Mouse (Mus musculus): ENCODE results near the gene Gm49354. TPM values are rescaled to one million over a fixed set of nuclear protein-coding genes. Genes with fewer than 3 reads are reported as not detected.
"Not testable (repeated sequence)": the region's sequence is repeated elsewhere in the genome, so short reads cannot be mapped to it uniquely, and the experiment has no call there.

Gene Gm49354
- not detected for total RNA-seq (2021)
- long read RNA-seq, experiment 1: 0 reads
- long read RNA-seq, experiment 2: 0 reads

GRCm38 (mm10) chr13:59782145-59782544, at the start of gene Gm49354:
TSS of gene Gm49354 (minus strand) at chr13:59782245.
- no peak for DNase-seq

- no peak for DNase-seq
Measured at GRCm38 (mm10) chr13:59825966-59826365, 43.9 kb upstream of the Gm49354 start.

- peak; percentile 91 for DNase-seq
Measured at GRCm38 (mm10) chr13:59822507-59823462, 40.7 kb upstream of the Gm49354 start, which contains the start of gene Tut7. TSS of gene Tut7 (minus strand) at chr13:59823147.

DNA sequence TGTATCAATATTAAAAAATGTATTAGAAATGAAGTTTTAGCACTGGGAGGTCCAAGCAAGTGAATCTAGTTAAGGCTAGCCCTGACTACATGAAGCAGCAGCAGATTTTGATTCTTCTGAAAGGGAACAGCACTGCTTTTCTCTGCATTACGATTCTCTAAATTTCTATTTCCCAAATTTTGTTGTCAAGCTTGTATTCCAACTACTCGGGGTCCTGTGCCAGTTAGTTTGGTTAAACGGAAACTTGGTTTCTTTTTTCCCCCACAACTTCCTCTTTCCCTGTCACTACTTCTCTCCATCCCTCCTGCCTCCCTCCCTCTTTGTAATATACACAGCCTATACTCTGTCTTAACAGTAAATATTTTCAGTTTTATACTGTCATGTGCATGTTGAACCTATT, 38.8 kb upstream of the Gm49354 start:
- no peak for DNase-seq

- DNase-seq: no peak
Measured at GRCm38 (mm10) chr13:59820114-59820513, 38.1 kb upstream of the Gm49354 start.

DNA sequence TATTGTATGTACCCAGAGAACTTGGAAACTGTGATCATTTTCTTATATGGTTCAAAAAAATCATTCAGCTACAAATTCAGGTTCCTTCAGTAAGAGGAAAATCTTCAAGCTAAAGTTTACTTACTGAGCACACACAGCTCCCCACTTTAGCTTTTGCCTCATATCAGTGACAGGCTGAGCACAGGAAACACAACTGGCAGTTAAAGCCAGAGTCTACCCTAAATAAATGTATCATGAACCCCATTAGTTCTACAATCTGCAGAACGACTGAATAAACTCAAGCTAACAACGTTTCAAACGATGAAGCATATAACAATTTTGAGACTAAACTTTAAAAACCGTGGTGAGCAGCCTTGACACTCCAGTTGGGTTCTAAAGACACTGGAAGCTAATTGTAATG, 35.3 kb upstream of the Gm49354 start:
- DNase-seq: no peak

- no peak for DNase-seq
Measured at GRCm38 (mm10) chr13:59814109-59814591, 32.1 kb upstream of the Gm49354 start.

DNA sequence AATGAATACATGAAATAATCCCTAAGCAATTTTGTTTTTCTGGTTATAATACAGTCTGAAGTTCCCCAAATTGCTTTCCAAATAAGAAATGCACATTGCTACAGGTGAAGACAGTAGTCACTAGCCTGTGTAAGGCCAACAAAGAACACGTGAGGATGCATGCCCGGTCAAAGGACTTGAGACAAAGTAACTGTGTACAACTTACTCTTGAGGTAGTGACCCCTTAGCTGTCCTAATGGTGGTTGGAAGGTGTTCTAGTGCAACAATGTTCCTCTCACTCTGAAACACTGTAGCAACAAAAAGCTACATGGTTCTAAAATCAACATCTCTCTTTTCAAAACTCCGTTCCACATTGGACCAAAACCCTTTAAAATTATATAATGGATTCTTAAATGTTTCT, 29.5 kb upstream of the Gm49354 start:
- DNase-seq: no peak

DNA sequence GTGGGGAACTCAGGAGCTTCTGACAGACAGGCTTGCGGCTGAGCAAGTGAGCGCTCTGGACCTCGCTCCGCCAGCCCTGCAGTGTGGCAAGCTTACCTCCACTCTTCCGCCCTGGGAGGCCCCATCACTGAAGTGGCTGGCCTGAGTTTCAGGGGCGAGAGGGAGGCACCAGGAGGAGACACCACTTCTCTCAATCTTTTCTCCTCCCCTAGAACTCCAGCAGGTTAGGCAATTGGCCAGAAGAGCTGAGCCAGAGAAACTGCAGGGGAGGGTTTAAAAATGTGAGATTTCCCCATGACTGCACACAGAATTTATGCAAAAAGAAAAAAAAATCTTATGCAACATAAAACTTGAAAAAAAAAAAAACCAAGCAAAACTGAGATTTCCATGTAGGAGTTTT, 19.0 kb upstream of the Gm49354 start:
- DNase-seq: no peak

GRCm38 (mm10) chr13:59800077-59800476, 18.0 kb upstream of the Gm49354 start:
- DNase-seq: no peak

DNA sequence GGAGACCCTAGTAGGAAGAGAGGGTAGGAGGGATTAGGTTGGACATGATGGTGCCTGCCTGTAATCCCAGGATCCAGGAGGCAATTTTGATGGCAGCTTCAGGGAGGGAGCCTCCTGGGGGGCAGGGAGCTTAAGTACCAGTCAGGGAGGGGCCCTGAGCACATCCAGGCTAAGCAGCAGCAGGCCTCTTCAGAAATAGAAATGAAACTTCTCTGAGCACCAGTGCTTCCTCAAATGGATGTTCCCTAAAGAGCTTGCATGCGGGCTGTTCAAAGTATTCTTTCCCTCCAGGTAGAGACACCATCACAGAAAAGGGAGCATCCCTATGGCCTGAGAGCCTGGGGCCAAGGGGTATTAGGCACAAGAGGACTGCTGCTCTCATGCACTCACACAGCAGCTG, 16.3 kb upstream of the Gm49354 start:
- no peak for DNase-seq

GRCm38 (mm10) chr13:59796466-59796848, 14.4 kb upstream of the Gm49354 start:
- no peak for DNase-seq

- DNase-seq: no peak
Measured at GRCm38 (mm10) chr13:59795807-59796465, 13.9 kb upstream of the Gm49354 start.

DNA sequence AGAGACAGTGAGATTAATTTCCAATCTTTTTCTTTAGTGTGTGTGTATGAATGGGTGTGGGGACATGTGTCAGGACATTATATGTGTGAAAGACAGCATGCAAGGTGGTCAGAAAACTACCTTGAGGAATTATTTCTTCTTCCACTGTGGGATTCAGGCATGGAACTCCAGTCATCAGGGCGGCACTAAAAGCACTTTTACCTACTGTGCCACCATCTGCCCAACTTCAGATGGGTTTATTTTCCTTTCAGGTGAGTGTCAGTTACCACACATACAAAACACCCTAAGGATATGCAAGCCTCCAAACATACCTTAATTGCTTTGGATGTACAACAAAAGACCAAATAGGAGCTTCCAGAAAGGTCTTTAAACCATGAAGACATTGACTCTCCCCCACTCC, 12.7 kb upstream of the Gm49354 start:
- DNase-seq: no peak

- not testable (repeated sequence) for DNase-seq
Measured at GRCm38 (mm10) chr13:59779744-59780264, 2.2 kb downstream of the Gm49354 start.

GRCm38 (mm10) chr13:59779213-59779612, 2.8 kb downstream of the Gm49354 start:
- DNase-seq: no peak

DNA sequence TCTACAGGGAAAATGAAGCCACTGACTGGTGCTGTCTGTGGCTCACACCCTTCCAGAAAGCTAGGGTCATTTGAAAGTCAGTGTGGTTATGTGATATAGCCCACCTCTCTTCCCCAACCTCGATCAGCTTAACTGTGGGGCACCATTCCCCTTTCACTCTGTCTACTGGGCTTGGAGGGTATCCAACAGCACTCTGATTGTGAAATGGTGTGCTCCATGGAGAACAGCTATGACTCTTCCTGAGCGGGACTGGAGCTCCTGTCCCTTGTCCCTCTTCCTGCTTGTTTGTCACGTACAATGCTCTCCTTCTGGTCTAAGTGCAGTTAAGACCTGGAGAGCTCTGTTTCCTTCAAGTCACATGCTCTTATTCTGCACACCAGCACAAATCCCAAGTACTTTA, 6.9 kb downstream of the Gm49354 start:
- DNase-seq: no peak

- DNase-seq: peak; percentile 82
Measured at GRCm38 (mm10) chr13:59771257-59771656, 10.8 kb downstream of the Gm49354 start.

- no peak for DNase-seq
Measured at GRCm38 (mm10) chr13:59770847-59771246, 11.2 kb downstream of the Gm49354 start.

DNA sequence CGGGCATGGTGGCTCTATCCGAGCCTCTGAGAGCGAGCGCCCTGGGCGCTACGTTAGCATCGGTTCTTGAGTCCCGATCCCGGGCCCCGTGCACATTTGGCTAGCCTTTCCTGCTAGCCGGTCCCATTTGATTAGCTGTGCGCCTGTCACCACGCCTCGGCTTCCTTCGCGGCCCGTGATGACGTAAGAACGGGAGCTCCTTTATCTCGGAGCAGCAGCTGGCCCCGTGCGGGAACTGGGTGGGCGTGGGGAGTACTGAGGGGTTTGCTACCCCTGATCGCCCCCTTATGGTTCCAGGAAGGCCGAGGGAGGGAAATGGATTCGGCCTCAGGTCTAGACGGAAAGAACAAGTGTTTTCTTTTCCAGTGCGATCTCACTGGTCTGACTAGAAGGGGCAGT, 11.9 kb downstream of the Gm49354 start:
- DNase-seq: peak; percentile 75

- DNase-seq: peak; percentile 99
Measured at GRCm38 (mm10) chr13:59769296-59770163, 12.5 kb downstream of the Gm49354 start, which contains the start of gene Isca1. TSS of gene Isca1 (minus strand) at chr13:59769810.

GRCm38 (mm10) chr13:59768531-59768930, 13.5 kb downstream of the Gm49354 start:
- no peak for DNase-seq

Measured in gastrocnemius, postnatal 10 days (tissue).